Mouse (Mus musculus) liver, postnatal 0 days (tissue): ENCODE measurements at regions not wholly inside any gene's neighbourhood (a gene's known extent, or its start where the extent isn't known, plus 50 kb on each side); places are given as distances from the start of the nearest gene placed in this dataset.

Experiments used
- CTCF ChIP-seq: sonication (generic); IDR thresholded peaks from 2 replicates; pipeline ENCODE4 v1.5.1; 2016; ENCODE audit warnings: antibody characterized with exemption, low read depth
- EP300 ChIP-seq: IDR thresholded peaks from 2 replicates; pipeline ENCODE4 v1.6.1; 2016; ENCODE audit warnings: antibody characterized with exemption, low read depth, mild to moderate bottlenecking

DNA sequence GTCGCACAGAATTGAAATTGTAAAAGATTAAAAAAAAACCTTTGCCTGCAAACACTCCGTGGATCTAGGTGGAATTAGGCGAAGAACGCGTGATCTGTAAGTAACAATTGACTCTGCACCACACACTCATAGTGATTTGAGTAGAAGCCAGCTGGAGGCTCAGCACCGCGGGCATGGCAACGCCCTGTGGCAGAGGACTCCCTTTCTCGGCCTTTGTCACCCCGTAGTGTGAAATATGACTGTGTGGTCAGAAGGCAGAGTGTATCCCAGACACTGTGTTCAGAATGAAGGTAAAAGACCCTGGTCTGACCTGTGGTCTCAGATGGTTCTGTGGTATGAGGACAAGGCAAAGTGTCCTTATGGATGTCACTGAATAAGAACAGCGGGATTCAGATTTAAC is 183.0 kb upstream of the Zpld1 start:
- no peak for TF ChIP-seq CTCF
- TF ChIP-seq EP300 = no peak
